Mouse (Mus musculus): ENCODE measurements around the gene Depp1. TPM values are rescaled to one million over a fixed set of nuclear protein-coding genes. Genes with fewer than 3 reads are reported as not detected.

Depp1 gene
- not detected for polyA plus RNA-seq (2017; shearing (Covaris generic))

GRCm38 (mm10) chr6:116650406-116650805 is at the start of gene Depp1:
Depp1 (plus strand) TSS chr6:116650609.

DNA sequence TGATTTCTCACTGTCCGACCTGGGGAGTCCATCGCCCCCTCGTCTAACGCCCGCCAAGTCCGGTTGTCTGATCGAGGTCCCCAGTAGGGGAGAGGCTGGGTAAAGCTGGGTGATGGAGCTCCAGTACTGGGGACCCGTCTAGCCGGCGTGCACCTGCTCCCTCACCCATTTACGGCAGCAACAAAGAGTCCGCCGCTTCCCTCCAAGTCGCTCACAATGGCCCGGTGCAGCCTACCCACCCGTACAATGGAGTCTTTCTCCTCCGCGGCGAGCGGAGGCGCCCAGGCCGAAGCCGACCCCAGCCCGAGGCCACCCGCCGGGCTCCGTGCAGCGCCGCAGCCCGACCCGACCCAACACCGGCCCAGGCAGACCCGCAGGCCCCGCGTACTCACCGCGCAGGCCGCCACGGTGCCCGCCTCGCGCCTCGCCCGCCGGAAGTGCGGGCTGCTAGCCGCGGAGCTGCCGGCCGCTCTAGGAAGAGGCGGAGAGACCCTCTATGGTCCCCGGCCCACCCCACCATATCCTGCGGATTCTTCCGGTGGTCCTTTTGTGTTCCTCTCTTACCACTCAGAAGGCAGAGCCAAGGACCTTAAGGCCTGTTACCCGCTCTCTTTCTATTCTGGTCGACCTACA is 21.8 kb upstream of the Depp1 start, which contains the start of gene Zfp422:
Zfp422 (minus strand) TSS at position 461 of the 633 bp plus-strand sequence.

GRCm38 (mm10) chr6:116673471-116674282 is 23.3 kb downstream of the Depp1 start, which contains the start of gene Rassf4:
Rassf4 (minus strand) TSS chr6:116673952.

Other genes with a start within 250 kb of the Depp1 start
- gene Alox5, start 189.4 kb upstream of the Depp1 start, polyA plus RNA-seq (2017; shearing (Covaris generic)), result not detected
- not detected for gene Olfr211, start 161.5 kb upstream of the Depp1 start, polyA plus RNA-seq (2017; shearing (Covaris generic))
- gene Olfr212, start 144.1 kb upstream of the Depp1 start, polyA plus RNA-seq (2017; shearing (Covaris generic)), result 0.11 TPM
- gene Olfr213, start 112.2 kb upstream of the Depp1 start, polyA plus RNA-seq (2017; shearing (Covaris generic)), result not detected
- gene Gm5580, start 99.5 kb upstream of the Depp1 start, polyA plus RNA-seq (2017; shearing (Covaris generic)), result not detected
- gene Olfr214, start 96.4 kb upstream of the Depp1 start, polyA plus RNA-seq (2017; shearing (Covaris generic)), result not detected
- not detected for gene Olfr215, start 66.4 kb upstream of the Depp1 start, polyA plus RNA-seq (2017; shearing (Covaris generic))
- 33.8 TPM for gene Zfp422, start 21.6 kb upstream of the Depp1 start, polyA plus RNA-seq (2017; shearing (Covaris generic))
- 2.8 TPM for gene Rassf4, start 23.3 kb downstream of the Depp1 start, polyA plus RNA-seq (2017; shearing (Covaris generic))
- gene Tmem72, start 66.3 kb downstream of the Depp1 start, polyA plus RNA-seq (2017; shearing (Covaris generic)), result 0.05 TPM